Mouse (Mus musculus) cerebellum, adult 9-11 months (tissue): ENCODE measurements around the gene Mpp5.

Experiments used
- DNase-seq: peaks from one replicate; pipeline ENCODE4 v3.0.0; 2022

Gene Mpp5

DNA sequence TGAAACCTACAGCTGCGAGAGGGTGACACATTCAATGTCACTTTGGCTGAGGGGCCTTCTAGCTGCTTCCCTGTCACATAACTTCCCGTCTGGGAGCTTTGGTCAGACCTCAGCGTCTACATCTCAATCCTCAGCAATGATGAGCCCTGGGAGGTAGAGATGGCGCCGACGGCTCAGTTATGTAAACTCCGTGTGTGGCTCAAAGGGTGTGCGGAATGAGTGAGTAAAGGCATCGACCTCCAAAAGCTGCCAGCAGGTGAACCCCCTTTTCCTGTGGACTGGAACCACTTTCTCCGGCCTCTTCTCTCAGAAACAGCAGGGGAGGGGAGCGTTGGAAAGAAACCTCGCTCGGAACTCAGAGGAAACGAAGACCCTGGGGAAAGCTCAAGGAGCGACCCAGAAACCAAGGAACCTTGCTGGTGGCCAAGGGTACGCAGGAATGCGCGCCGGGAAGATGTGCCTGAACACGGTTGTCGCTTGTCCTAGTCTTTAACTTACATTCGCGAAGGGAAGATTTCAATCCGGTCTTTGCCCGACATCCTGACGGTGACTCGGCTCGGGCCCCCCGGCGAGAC lies 112.3 kb downstream of the Mpp5 start:
- DNase-seq, result no peak

DNA sequence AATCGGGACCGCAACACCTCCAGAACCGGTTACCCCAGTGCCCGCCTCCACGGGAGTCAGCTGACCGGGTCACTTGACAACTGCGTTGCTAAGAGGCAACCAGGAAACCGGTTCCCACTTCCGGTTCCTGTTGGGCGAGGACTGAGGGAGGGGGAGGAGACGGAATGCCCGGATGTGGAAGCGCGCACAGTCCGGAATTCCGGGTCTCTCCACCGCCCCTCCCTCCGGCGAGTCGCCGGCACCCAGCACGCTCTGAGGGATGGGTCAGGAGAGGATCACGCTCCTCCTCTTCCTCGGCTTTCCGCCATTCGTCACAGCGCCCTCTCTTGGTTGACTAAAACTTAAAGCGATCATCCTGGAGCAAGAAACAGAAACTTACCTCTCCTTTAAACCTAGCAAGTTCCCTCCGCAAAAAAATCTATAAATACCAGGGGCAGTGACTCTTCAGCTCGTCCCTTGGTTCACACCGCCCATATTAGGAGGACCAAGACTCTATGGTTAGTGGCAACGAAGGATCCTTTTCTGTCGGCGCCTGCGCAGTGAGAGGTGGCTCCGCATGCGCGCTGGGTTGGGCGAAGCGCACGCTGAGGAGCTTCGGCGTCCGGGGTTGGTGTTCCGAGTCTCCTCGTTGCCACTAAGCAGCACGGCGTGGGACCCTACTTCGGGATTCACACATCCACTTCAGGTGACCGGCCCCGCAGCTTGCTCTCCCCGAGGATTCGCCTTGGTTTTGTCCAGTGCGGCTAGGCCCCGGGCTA lies 113.0 kb downstream of the Mpp5 start, which contains the start of the genes Atp6v1d and Eif2s1:
Gene Atp6v1d (minus strand): TSS at position 143 of the 758 bp plus-strand sequence.
Gene Eif2s1 (plus strand): TSS at position 324 of the 758 bp plus-strand sequence.
- DNase-seq, result peak; percentile 100

GRCm38 (mm10) chr12:78862254-78862730 lies 113.6 kb downstream of the Mpp5 start:
- no peak for DNase-seq

DNA sequence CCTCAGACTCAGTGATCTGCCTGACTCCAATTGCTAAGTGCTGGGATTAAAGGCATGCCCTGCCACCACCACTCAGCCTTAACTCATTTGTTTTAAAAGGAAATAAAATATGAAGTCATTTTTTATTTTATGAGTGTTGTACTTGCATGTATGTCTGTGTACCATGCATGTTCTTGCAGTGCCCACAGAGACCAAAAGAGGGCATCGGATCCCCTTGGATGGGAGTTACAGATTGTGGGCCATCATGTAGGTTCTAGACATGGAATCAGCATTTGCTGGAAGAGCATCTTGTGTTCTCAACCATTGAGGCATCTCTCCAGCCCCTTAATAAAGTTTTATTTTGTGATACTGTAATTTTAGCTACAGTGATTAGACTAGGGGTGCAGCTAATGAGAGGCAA lies 116.7 kb downstream of the Mpp5 start:
- DNase-seq, result no peak

DNA sequence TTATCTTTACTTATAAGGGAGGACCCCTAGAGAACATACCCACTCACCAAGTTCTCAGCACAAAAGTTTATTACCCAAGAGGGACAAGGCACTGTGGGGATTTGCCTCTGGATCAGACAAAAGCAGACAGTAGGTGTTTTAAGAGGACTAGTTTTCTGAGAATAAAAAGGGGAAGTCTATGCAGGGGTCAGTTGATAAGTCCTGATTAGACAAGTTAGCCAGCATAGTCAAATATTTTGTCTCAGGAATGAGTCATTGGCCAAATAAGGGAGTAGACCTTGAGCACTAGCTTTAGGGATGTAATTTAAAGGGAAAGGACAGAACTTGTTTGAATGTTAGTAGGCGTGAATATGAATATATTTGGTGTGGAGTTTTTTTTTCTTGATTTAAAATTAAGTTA lies 119.4 kb downstream of the Mpp5 start:
- no peak for DNase-seq

- DNase-seq, result no peak
Observed at GRCm38 (mm10) chr12:78874581-78874980, 125.9 kb downstream of the Mpp5 start.

DNA sequence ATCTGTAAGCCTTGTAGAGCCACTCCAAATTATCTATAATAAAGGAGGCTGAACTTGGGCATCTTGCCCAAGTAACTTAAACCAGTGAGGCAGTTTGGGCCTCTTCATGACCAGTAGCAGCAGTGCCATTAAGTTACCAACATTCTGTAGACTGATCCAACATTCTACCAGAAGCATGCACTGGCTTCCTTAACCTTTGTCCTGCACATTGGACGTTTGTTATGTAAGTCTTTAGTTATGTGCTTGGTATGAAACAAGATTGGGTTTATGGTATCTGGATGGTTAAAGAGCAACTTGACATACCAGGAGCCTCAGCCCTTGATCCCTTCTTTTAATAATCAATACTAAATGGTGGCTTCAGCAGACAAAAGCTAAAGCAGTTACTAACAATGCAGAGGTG lies 141.4 kb downstream of the Mpp5 start:
- DNase-seq, result no peak
